Mouse (Mus musculus): ENCODE measurements around the gene Miip.

Gene Miip

DNA sequence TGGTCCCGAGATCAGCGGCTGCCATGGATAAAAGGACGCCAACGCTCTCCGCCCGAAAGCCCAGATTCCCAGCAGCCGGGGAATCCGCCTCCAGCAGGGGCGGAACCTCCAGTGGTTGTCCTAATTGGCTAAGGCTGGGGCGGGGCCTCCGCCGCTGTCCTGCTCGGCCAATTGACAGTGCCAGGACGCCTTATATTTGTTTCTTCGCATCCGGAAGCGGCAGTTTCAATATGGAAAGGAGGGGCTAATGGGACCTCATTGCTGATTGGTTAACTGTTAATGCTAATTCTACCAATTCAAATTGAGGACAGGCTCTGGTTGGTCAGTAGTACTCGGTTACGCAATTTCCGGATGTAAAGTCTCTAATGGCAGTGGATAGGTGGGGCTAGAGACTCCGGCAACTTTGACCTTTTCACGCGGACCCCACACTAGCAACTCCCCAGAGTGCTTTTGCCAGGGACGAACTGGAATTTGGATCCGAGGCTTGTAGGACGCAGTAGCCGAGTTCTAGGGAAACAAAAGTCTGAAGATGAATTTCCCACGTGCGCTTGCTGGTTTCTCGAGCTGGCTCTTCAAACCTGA is at the start of gene Miip, which contains the start of gene Fv1:
Gene Miip (minus strand): TSS at position 367 of the 582 bp plus-strand sequence.
Gene Fv1 (plus strand): TSS at position 530 of the 582 bp plus-strand sequence.
- peak; percentile 99 for DNase-seq

DNA sequence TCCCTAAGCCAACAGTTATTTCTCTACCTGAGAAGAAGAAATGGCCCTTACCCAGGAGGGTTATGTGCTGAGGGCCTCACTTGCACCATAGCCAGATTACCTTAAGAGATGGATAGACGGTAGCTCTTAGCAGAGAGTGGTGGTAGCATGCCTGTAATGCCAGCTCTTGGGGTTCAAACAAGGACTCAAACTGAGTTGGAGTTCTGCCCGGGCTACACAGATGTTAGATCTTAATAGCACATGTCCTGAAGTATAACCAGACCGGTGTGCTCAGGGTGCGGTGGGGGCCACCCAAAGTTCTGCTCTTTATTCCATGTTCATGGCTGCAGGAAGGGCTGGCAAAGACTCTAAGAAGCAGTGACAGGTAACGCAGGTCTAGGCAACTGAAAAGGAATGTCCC is 40.9 kb upstream of the Miip start:
- DNase-seq, result no peak

DNA sequence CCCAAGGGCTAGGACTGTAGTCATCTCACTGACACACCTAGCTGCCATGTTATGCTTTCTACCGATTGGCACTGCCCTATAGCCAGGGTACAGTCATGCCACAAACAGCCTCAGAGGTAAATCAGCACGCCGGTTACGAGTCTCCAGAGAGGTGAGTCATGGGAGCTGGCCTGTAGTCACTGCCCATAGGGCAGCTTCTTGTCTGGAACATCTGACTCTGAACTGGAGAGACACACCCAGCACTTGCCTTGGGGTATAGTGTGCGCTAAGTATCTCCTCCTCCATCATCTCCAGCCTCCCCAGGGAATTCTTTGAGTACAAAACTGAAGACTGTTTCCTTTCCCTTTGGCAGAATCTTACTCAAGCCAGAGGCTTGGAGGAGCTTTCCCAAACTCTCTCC is 37.6 kb upstream of the Miip start:
- DNase-seq, result no peak

DNA sequence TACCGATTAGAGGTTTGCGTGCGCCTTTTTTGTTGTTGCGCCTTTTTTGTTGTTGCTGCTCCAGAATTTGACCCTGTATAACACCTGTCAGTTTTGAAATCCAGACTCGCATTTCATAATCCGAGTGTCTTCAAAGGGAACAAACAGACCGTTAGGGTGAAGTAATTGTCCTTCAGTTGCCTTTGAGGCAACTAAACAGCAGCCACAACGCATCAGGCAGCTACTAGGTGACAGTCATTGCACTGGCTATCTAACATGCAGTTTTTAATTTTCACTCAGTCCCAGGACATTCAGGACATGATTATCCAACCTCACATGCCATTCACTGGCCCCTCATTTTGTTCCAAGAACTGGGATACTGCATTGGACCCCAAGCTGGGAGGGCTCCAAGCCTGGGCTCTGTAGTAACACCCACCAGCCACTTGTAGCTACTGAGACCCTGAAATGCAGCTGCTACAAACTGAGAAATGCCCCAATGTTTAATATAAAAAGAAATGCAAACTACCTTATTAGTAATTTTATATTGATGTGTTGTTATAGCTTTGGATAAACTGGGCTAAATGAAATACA is 36.6 kb upstream of the Miip start:
- no peak for DNase-seq

DNA sequence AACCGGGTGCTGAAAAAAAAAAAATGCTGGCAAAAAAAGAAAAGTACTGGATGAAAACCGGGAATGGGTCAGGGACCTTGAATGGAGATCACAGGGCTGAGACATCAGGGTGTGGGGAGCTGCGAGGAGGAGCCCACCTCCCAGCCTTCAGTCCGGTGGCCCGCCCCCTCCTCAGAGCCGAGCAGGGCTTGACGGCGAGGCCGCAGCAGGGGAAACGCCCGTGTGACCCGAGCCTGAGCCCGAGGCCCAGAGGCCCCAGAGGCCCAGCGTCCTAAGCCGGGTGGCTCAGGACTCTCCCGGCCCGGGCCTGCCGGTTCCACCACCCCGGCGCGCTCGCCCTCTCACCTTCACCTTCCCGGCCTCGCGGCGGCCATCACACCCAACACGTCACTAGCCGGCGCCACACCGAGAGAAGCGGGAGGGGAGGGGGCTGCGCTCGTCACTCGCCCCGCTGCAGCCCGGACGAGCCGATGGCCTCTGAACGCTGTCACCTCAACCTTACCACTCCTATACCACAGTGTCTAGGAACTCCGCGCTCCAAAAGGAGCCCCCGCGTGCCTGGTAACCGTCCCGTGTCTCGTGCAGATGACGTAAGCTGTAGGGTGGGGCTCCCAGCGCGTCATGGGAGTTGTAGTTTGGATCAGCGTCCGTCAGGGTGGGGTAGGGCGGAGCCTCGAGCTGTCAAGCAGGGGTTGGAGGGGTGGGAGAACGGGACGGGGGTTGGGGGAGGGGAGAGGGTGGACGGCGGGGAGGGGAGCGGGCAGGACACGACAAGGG is 35.9 kb upstream of the Miip start, which contains the start of gene Mfn2:
Gene Mfn2 (minus strand): TSS at position 392 of the 777 bp plus-strand sequence.
- peak; percentile 95 for DNase-seq

DNA sequence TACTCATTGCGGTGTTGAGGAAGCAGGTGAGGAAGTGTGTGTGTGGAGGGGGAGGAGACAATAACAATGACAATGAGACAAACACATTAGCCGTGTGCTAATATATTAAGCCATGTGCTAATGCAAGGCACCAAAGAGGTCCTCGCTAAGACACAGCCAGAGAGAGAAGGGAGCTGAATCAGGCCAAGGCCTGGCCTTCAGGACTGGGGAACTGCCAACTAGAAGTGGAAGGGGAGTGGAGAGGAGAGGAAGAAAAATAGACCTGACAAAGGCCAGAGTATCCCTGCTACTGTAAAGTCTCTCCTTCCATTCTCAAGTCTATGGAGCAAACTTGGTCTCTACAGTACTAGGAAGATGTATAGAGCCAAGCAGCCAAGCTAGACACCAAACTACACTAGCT is 35.0 kb upstream of the Miip start:
- DNase-seq, result no peak

DNA sequence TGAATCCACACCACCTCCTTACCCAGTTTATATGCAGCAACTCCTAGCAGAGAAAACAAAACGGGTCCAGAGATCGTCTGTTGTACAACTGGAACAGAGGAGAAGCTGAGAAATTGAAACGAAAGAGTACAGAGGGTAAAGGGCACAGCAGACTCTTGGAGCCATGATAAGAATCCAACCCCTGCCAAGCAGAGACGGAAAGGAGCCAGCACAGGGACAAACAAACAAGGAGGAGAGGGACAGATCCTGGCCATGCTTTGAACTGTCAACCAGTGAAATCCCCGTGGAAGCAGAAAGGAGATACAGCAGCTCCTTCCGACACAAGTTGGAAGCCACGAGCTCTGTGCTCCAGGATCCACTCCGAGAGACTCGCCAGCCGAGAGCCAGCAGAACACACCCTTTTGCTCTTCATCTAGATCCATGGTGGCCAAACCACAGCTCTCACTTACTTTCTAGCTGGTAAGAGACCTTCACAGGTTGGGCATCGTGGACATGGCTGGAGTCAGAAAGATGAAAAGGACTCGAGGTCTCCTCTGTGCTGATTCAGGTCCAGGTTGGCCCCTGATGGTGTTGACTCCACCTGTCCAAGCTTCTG is 34.4 kb upstream of the Miip start:
- DNase-seq, result no peak

DNA sequence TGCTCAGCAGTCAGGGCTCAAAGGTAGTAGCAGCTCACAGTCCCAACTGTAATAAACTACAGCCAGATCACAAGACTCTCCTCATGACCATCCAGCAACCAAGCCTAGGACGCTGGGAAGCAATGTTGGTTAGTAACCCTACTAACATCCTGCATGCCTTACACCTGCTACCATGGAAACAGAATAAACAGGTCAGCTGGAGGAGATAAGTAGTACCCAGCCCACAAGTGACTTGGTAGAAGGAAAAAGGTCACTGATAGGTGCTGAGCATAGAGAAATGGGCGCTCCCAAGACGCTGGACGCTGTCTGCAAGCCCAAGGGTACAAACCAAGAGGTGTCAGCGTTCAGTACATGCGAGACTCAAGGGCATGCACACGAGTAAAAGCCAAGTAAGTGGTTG is 31.8 kb upstream of the Miip start:
- no peak for DNase-seq

DNA sequence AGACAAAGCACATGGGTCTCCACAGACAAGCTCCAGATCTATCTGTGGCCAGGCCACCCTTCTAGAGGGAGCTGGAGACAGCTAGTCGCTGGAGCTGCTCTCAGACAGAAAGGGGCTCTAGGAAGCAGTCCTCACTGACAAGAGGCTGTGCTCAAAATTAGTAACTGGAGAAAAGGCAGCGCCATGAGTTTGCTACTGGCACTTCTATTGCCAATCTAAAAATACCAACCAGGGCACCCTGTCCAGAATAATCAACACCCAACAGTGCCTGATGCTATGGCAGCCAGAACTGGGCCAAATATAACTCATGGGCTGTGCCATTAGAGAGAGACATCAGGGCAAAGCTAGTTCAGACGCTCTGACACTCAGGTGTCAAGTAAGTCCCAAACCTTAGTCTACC is 28.7 kb upstream of the Miip start:
- no peak for DNase-seq

DNA sequence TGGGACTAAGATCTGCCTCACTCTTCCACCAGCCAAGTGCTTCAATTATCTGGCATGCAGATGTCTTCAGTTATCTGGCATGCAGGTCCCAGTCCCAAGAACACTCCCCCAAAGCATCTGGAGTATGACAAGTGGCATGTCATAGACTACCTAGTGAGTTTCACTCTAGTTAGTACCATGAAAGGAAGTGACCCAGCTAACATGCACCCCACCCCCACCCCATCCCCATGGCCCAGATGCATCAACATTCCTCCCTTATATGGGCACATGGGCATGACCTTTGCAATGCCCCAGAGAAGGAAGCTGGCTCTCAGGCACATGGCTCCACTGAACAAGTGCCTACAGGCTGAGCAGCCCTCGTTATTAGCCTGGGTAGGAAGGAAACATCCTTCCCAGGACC is 27.8 kb upstream of the Miip start:
- DNase-seq, result no peak

DNA sequence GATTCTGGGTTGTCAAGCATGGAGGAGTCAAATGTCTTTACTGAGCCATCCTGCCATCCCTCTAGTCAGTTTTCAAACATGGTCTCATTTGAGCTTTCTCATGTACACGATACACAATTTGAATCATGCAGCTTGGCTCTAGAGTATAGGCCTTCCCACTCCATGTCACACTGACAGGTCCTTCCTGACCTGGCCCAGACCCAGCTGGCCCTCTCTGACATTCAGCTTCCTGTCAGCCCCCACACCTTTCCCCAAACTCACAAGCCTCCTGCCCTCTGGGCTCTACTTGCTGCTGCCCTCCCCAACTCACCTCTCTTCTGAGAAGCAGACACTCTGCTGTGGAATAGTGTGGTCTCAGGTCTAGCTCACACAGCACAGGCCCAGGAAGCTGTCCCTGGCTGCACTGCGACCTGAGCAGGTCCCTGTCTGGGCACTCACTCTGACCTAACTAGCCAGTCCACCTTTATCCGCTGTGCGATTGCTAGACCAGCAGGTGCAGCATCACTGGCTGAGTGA is 27.3 kb upstream of the Miip start:
- DNase-seq, result no peak

DNA sequence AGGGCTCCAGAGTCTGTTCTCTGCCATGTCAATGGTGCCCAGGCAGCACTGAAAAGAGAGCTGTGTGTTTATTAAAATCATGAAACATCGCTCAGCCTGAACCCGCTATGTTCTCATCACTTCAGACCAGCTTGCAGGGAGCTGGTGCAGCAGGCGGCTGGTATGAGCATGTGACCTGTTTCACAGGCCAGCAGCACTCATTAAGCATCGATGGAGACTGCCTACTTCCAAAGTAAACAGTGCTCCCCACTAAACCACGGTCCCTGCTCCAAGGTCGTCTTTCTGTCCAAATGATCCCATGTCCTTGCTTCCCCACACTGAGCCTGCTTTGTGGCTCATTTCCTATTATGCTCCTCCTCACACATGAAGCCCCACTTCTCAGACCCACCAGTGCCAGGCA is 21.7 kb upstream of the Miip start:
- no peak for DNase-seq

DNA sequence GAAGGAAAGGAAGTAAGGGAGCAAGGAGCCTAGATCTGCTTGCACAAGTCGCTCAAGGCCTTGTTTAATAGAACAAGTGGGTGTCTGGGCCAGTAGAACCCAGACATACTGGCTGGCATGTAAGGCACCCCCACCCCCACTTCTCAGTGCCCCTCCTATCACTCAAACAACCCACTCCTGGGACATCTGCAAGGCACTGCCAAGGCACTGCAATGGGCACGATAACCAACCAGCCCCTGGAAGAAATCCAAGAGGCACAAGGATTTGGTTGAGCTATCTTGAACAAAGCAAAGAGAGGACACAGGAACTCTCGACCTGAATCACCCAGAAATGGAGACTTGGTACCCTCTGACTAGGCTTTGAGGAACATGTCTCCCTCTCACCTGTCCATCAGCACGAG is 19.6 kb upstream of the Miip start:
- no peak for DNase-seq

DNA sequence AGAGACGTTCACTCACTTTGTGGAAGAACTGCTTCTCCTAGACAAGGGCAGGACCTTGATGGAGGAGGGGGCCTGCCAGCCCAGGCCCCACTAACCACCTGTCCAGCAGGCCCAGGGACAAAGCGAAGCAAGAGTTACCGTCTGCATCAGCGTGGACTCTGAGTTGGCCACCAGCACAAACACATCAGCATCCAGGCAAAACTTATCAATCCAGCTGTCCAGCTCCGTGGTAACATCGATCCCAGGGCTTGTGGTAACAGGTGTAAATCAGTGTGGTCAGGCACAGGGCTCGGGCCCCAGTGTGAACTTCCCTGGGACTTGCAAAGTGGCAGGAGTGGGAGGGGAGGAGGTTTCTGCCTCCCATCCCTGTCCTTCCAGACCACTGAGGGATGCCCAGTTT is 18.7 kb upstream of the Miip start:
- no peak for DNase-seq

DNA sequence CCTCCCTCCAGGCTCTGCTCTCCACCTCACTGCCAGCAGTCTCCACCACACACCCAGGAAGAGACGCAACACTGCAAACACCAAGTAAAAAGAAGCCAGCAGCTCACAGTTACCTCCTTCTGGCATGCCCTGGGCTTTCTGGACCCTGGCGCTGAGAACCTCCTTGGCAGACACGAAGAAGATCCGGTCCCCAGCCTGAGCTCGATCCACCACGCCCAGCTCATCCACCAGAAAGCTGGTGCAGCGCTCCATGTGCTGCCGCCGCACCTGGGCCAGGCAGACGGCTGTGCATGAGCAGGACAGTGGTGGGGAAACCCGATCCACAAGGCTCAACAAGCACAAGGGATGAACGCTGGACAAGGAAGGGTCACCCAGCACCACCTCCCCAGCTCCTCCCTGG is 17.5 kb upstream of the Miip start:
- no peak for DNase-seq

DNA sequence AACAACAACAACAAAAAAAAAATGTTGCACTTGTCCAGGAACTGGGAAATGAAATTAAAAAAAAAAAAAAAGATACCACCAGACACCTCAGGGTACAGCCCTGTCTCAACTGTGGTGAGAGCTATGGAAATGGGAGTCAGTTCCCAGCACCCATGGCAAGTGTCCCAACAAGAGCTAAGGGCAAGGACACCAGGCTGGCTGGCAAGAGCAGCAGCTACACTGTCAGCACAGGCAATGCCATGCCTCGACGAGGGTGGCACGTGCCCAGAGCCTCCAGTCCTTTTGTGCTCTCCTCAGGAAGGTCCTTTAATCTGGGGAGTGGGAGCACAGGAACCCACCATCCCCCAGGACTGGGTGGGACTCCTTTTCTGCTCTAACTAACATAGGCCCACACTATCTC is 15.5 kb upstream of the Miip start:
- DNase-seq, result no peak

DNA sequence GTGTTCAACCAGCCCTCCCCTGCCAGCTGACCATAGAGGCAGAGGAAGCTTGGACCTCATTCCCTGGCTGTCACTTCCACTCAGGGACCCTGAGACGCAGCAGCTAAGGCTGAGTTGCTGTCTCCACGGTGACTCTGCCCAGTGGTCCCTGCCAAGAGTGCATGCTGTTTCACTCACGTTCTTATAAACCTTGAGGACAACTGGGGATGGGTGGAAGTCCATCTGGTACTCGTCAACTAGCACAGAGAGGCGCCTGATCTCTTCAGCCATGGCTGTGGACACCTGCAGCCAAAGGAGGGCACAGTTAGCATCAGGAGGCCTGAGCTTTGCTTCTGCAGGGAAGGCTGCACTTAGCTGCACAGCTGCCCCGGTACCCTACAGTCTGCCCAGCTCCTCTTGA is 14.4 kb upstream of the Miip start:
- no peak for DNase-seq

DNA sequence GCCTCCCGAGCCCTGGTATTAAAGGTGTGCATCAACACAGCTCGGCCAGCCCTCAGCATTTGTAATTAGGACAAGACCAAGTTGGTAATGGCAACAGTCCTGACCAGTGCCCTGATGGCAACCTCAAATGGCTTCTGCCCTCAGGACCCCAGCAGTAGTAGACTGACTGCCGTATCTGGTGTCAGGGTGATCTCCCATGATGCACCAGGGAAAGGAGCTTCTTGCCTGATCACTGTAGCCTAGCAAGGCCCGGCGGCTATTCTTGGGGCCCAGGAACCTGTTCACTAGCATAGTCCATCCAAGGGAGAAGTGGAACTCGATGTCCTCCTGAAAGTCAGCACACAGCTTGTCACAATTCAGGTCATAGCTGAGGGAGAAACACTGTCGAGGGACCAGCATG is 13.2 kb upstream of the Miip start:
- DNase-seq, result no peak

DNA sequence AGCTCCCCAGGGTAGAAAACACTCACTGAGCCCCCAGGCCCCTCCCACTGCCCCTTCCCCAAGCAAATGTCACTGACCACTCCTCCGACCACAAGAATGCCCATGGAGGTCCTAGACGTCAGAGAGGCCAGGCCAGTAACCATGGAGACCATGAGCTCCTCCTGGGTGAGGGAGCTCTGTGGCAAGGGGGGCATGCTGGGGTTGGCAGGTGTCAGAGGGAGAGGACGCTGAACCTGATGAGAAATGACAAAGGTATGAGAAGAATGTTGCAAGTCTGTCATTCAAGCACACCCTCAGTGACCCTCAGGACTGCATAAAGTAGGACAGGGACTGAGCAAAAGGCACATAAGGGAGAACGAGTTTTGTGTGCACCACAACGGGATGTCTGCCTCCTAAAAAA is 11.2 kb upstream of the Miip start:
- DNase-seq, result peak; percentile 10

DNA sequence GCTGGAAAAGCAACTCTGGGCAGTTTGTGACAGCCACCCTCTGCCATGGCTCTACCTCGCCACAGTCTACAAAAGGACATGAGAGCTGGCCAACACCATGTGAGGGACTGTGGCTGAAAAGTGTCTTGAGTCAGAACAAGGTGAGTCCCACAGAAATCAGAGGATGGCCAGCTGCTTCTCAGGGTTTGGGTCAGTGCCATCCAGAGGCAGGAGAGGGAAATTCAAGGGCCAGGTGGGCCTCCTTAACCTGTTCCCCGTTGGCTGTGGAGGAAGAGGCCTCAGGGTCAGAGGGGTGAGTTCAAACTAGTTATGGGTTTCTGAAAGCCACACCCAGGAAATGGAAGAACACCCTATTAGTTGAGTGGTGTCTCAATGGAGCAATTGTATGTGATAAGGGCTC is 10.8 kb upstream of the Miip start:
- DNase-seq, result no peak

DNA sequence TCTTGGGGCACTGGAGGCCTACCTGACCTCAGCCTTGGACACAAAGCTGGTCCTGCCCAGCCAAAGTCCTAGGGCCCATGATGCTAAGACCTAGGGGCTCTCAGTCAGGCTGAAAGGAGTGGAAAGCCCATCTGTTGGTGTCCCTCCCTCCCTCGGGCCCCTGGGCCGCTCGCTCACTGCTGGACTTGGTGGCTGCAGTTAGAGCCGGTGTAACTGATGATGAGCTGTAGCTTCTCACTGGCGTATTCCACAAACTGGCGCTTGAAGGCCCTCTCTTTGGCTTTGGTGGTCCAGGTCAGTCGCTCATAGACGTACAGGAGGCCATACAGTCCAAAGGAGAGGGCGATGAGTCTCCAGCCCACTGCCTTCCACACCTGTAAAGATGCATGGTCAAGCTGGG is 9.9 kb upstream of the Miip start:
- DNase-seq, result no peak

DNA sequence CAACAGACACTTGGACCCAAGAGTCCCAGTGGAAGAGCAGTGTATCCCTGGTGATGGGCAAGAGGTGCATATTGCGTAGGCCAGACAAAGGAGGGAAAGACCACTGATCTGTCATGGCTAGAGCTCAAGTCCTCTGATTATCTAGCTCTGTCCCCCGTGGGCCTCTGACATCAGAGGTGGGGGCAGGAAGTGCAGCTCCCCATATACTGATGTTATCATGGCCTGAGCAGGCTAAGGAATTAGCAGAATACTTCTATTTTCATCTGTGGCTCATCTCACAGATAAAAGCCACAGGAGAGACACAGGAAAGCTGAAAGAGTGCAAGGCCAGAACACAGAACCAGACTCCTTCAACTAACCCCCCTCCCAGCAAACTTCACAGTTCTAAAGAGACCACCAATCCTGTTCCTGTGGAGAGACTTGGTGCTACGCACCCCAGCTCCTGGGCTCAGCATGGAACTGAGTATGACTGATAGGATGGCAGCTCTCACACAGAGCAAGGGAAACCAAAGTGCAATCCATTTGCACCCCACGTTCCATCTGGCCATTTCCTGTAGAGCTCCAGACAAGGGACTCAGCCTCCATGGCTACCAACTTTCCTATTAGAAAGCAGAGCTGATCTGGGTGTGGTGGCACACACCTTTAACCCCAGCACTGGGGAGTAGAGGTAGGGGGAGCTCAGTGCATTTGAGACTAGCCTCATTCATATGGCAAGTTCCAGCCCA is 7.4 kb upstream of the Miip start:
- no peak for DNase-seq

DNA sequence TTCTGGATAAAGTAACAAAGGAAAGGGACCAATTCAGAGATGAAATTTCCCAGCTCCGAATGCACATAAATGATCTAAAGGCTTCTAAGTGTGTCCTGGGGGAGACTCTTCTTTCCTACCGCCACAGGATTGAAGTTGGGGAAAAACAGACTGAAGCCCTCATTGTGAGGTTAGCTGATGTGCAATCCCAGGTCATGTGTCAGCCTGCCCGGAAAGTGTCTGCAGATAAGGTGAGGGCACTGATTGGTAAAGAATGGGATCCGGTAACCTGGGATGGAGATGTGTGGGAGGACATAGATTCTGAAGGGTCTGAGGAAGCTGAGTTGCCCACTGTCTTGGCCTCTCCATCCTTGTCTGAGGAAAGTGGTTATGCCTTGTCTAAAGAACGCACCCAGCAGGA is 622 bp upstream of the Miip start:
- no peak for DNase-seq
